Comparison of ENCODE assay signal across 8 mouse cellular contexts in the genomic region with DNA sequence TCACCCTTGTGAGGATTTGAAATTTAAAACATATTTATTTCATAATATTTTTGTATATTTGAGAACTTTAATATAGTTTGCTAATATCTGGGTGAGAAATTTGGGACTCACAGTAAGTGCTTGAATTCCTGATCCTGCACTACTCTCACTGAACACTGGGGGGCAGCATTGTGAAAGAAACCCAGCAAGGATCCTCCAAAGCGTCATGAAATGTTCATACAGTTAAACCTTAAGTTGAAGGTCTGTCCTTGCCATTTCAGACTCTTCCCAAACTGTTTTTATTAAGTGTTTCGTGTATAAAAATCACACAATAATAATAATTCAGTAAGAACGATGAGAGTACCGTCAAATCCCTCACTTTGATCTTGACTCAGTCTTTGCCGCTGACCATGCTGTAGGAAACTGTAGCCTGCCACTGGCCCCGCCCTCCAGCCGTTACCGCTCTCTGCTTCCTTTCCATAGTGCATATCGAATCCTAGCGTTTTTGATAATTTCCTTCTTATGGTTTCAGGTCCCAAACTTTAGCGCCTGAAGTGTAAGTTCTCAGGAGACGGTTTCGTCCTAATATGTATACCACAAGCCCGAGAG. TPM values are rescaled to one million over a fixed set of nuclear protein-coding genes. Genes with fewer than 3 reads are reported as not detected.
DNase-seq lines count a peak whose midpoint lies in the region; ATAC-seq and TF ChIP-seq lines count a peak whose summit lies in the region.

No protein-coding gene starts in this region.

- no peaks in the 10 kb centered on the region for H3K36me3 ChIP-seq in forebrain, embryonic 10.5 days (replicated peaks)
- no peaks in the 10 kb centered on the region for H3K36me3 ChIP-seq in heart, postnatal 0 days (replicated peaks; ENCODE audit: control insufficient read depth, insufficient read depth, low read length)
- no peaks in the 10 kb centered on the region for H3K36me3 ChIP-seq in liver, embryonic 15.5 days (replicated peaks)
- no peaks in the 10 kb centered on the region for H3K36me3 ChIP-seq in neural tube, embryonic 12.5 days

- no peak for TF ChIP-seq EP300 in heart, postnatal 0 days (IDR thresholded peaks at IDR 0.05; ENCODE audit: low read depth)

- H3K4me1 ChIP-seq in forebrain, embryonic 10.5 days: peaks cover 10% of the 10 kb centered on the region; the same call in 1 of the 2 replicates
- 0 out of 2 replicates have a peak, but pooled peaks cover 4% of the 10 kb centered on the region for H3K4me1 ChIP-seq in heart, postnatal 0 days (ENCODE audit: control insufficient read depth, insufficient read depth)
- H3K4me1 ChIP-seq in liver, embryonic 15.5 days (replicated peaks): peaks cover 49% of the 10 kb centered on the region
- H3K4me1 ChIP-seq in neural tube, embryonic 12.5 days: peaks cover 4% of the 10 kb centered on the region; the same call in 1 of the 2 replicates

- 24% methylated on average over 14 of the region's 14 CpGs for WGBS in forebrain, embryonic 10.5 days
- 22% methylated on average over 14 of the region's 14 CpGs for WGBS in heart, postnatal 0 days
- WGBS in liver, embryonic 15.5 days (ENCODE audit: insufficient replicate concordance): 13% methylated on average over 14 of the region's 14 CpGs
- WGBS in neural tube, embryonic 12.5 days: 23% methylated on average over 14 of the region's 14 CpGs

- ATAC-seq in CD4-positive, CD25-positive, alpha-beta regulatory T cell, adult 4 months: peak; percentile 90
- ATAC-seq in heart, postnatal 0 days (ENCODE audit: insufficient read depth, low read depth): 0 out of 2 replicates have a peak, but pooled peaks have one; percentile 53
- ATAC-seq in liver, embryonic 15.5 days (ENCODE audit: insufficient read depth): peak; percentile 60
- peak; percentile 59; the same call in 1 of the 2 replicates for ATAC-seq in neural tube, embryonic 12.5 days (ENCODE audit: low FRiP score, low read depth)

- H3K27me3 ChIP-seq in forebrain, embryonic 10.5 days (ENCODE audit: poor library complexity, severe bottlenecking): peaks cover under 1% of the 10 kb centered on the region; the same call in 1 of the 2 replicates
- no peaks in the 10 kb centered on the region for H3K27me3 ChIP-seq in heart, postnatal 0 days (ENCODE audit: control insufficient read depth, insufficient read depth, low read length)
- H3K27me3 ChIP-seq in liver, embryonic 15.5 days: no peaks in the 10 kb centered on the region
- no peaks in the 10 kb centered on the region for H3K27me3 ChIP-seq in neural tube, embryonic 12.5 days (replicated peaks)

- peak; percentile 94 for TF ChIP-seq CTCF in heart, postnatal 0 days (IDR thresholded peaks at IDR 0.05; ENCODE audit: low read depth)

- peak; percentile 82 for DNase-seq in c-Kit-negative CD71-positive TER-119-positive erythroid progenitor cells, embryonic 14.5 days (ENCODE audit: low read depth, low spot score)
- peak; percentile 84 for DNase-seq in forebrain, embryonic 10.5 days (ENCODE audit: extremely low spot score, low spot score)
- DNase-seq in heart, postnatal 0 days (ENCODE audit: low spot score): peak; percentile 82
- peak; percentile 74 to 87 for DNase-seq in kidney, postnatal 36 days
- DNase-seq in telencephalon, adult 2 months (ENCODE audit: low read depth, low spot score): peak; percentile 71

- H3K9me3 ChIP-seq in forebrain, embryonic 10.5 days: no peaks in the 10 kb centered on the region
- H3K9me3 ChIP-seq in heart, postnatal 0 days (replicated peaks; ENCODE audit: control insufficient read depth, low read length): no peaks in the 10 kb centered on the region
- H3K9me3 ChIP-seq in liver, embryonic 15.5 days (replicated peaks): no peaks in the 10 kb centered on the region
- H3K9me3 ChIP-seq in neural tube, embryonic 12.5 days: no peaks in the 10 kb centered on the region

- 0 out of 2 replicates have a peak overlapping the region, but pooled peaks have one; percentile 0 for H3K27ac ChIP-seq in forebrain, embryonic 10.5 days
- H3K27ac ChIP-seq in heart, postnatal 0 days (ENCODE audit: low read depth): no peak overlapping the region
- peak overlapping the region; percentile 69 for H3K27ac ChIP-seq in liver, embryonic 15.5 days (replicated peaks)
- H3K27ac ChIP-seq in neural tube, embryonic 12.5 days: no peak overlapping the region

- H3K4me3 ChIP-seq in forebrain, embryonic 10.5 days: peak overlapping the region; percentile 31
- H3K4me3 ChIP-seq in heart, postnatal 0 days (ENCODE audit: low read depth, low read length): no peak overlapping the region
- peak overlapping the region; percentile 17 for H3K4me3 ChIP-seq in liver, embryonic 15.5 days (replicated peaks)
- no peak overlapping the region for H3K4me3 ChIP-seq in neural tube, embryonic 12.5 days

- H3K4me2 ChIP-seq in heart, postnatal 0 days (ENCODE audit: low read depth, low read length): peak overlapping the region; percentile 51
- peak overlapping the region; percentile 58 for H3K4me2 ChIP-seq in liver, embryonic 15.5 days
- H3K4me2 ChIP-seq in neural tube, embryonic 12.5 days (replicated peaks): peak overlapping the region; percentile 47

- no peak overlapping the region for H3K9ac ChIP-seq in heart, postnatal 0 days (replicated peaks; ENCODE audit: low read depth, low read length)
- peak overlapping the region; percentile 9; the same call in 1 of the 2 replicates for H3K9ac ChIP-seq in liver, embryonic 15.5 days
- H3K9ac ChIP-seq in neural tube, embryonic 12.5 days: no peak overlapping the region

RNA-seq across cellular contexts. Expression of gene Erv3, which starts 39.4 kb away (rescaled TPM):
- not detected for polyA plus RNA-seq in CD4-positive, CD25-positive, alpha-beta regulatory T cell, adult 4 months (2017; shearing (Covaris generic))
- not detected in 2 replicates for polyA plus RNA-seq in forebrain, embryonic 10.5 days (2016; fragmentation: Nextera tagmentation; extraction: Ambion mirVana)
- not detected in 2 replicates for total RNA-seq in heart, postnatal 0 days (2014; rRNA removed; ENCODE audit: low replicate concordance)
- not detected in 2 replicates for polyA plus RNA-seq in heart, postnatal 0 days (2015; fragmentation: Nextera tagmentation; extraction: Ambion mirVana)
- polyA plus RNA-seq in liver, embryonic 15.5 days (2015; fragmentation: Nextera tagmentation; extraction: Ambion mirVana): not detected in 2 replicates
- polyA plus RNA-seq in neural tube, embryonic 12.5 days (2016; fragmentation: Nextera tagmentation; extraction: Ambion mirVana): not detected in 2 replicates

Comparison
In these comparisons a context has a peak if more than half of its experiments do, and no peak if none do; other contexts are left out.
1. H3K27ac ChIP-seq: peak in forebrain, embryonic 10.5 days (single experiment) and liver, embryonic 15.5 days (single experiment); none in heart, postnatal 0 days (single experiment) and neural tube, embryonic 12.5 days (single experiment).
2. H3K4me3 ChIP-seq: peak in forebrain, embryonic 10.5 days (single experiment) and liver, embryonic 15.5 days (single experiment); none in heart, postnatal 0 days (single experiment) and neural tube, embryonic 12.5 days (single experiment).
3. Peak in every context shown above with its lines, with median percentiles within 50 percentile points of each other: ATAC-seq, DNase-seq and H3K4me2 ChIP-seq.